Mouse (Mus musculus) cortical plate, adult 2 months (tissue): ENCODE data around the gene Rpl7a.

Experiments
- CTCF ChIP-seq: fragments of 200-500 bp; IDR thresholded peaks from 2 replicates; pipeline ENCODE4 v1.5.1; 2011; ENCODE audit warnings: mild to moderate bottlenecking, control low read depth, low read length; ENCODE audit not compliant: insufficient read depth; ENCODE audit errors: extremely low read depth
- POLR2A ChIP-seq: fragments of 200-500 bp; IDR thresholded peaks from 2 replicates; pipeline ENCODE4 v1.6.1; 2011; ENCODE audit warnings: mild to moderate bottlenecking, low read length, control low read depth; ENCODE audit not compliant: insufficient read depth; ENCODE audit errors: extremely low read depth

- TF ChIP-seq POLR2A (peak; percentile 50; the same call in 1 of the 2 replicates), CTCF (no peak)
These were observed 22.9 kb downstream of the Rpl7a start, which contains the start of the genes Surf4 and Stkld1 for GRCm38 (mm10) chr2:26933304-26934055.
